Mouse (Mus musculus) heart, embryonic 15.5 days (tissue): ENCODE measurements at regions not wholly inside any gene's neighbourhood (a gene's known extent, or its start where the extent isn't known, plus 50 kb on each side); places are given as distances from the start of the nearest gene placed in this dataset.

Source experiments
- ATAC-seq: fragments of 200-750 bp; cut with Nextera tagmentation; replicated peaks from 2 replicates; pipeline ENCODE4 v1.8.0; 2017; ENCODE audit warnings: low read depth, moderate TSS enrichment; ENCODE audit not compliant: insufficient number of reproducible peaks, insufficient read depth, low FRiP score
- H3K27ac ChIP-seq: fragments of 300-500 bp; sonication (generic); 2 replicates; pipeline ENCODE4 v1.5.1; 2015; ENCODE audit warnings: mild to moderate bottlenecking, inconsistent platforms
- H3K27me3 ChIP-seq: fragments of 300-500 bp; sonication (generic); 2 replicates; pipeline ENCODE4 v1.6.1; 2015; ENCODE audit warnings: inconsistent platforms
- H3K36me3 ChIP-seq: fragments of 300-500 bp; sonication (generic); 2 replicates; pipeline ENCODE4 v1.6.1; 2015; ENCODE audit warnings: mild to moderate bottlenecking, inconsistent platforms
- H3K4me1 ChIP-seq: fragments of 300-500 bp; sonication (generic); replicated peaks from 2 replicates; pipeline ENCODE4 v1.6.1; 2015; ENCODE audit warnings: inconsistent platforms
- H3K4me2 ChIP-seq: fragments of 300-500 bp; sonication (generic); 2 replicates; pipeline ENCODE4 v1.6.1; 2015; ENCODE audit warnings: inconsistent platforms, mild to moderate bottlenecking, moderate library complexity
- H3K4me3 ChIP-seq: fragments of 300-500 bp; sonication (generic); 2 replicates; pipeline ENCODE4 v1.5.1; 2015; ENCODE audit warnings: mild to moderate bottlenecking, inconsistent platforms
- H3K9ac ChIP-seq: fragments of 300-500 bp; sonication (generic); 2 replicates; pipeline ENCODE4 v1.6.1; 2015; ENCODE audit warnings: mild to moderate bottlenecking, inconsistent platforms
- H3K9me3 ChIP-seq: fragments of 300-500 bp; sonication (generic); replicated peaks from 2 replicates; pipeline ENCODE4 v1.6.1; 2016; ENCODE audit warnings: inconsistent platforms
- WGBS: fragments of 180-500 bp; shearing (Covaris S2); methylation state at CpG from one replicate; pipeline ENCODE4 v1.1.7; 2015; ENCODE audit warnings: mixed read lengths; 5-methylcytosine and 5-hydroxymethylcytosine counted together

- Histone ChIP-seq H3K4me1 (no peaks in the 10 kb centered on the region), H3K36me3 (no peaks in the 10 kb centered on the region), H3K27ac (no peak overlapping the region), H3K9ac (no peak overlapping the region), H3K4me2 (no peak overlapping the region), H3K4me3 (no peak overlapping the region), H3K9me3 (no peaks in the 10 kb centered on the region), H3K27me3 (no peaks in the 10 kb centered on the region)
- ATAC-seq, result no peak
- WGBS, result 54% methylated on average over 9 of the region's 9 CpGs
These were observed 144.7 kb downstream of the Bcl2l11 start for GRCm38 (mm10) chr2:128270377-128271129.

- no peaks in the 10 kb centered on the region for H3K36me3 ChIP-seq
- H3K27me3 ChIP-seq, result no peaks in the 10 kb centered on the region
- no peak overlapping the region for H3K9ac ChIP-seq
- H3K4me3 ChIP-seq, result no peak overlapping the region
- H3K4me1 ChIP-seq, result peaks cover 10% of the 10 kb centered on the region
- 29% methylated on average over 7 of the region's 7 CpGs for WGBS
- no peak for ATAC-seq
- H3K27ac ChIP-seq, result no peak overlapping the region
- H3K9me3 ChIP-seq, result no peaks in the 10 kb centered on the region
- no peak overlapping the region for H3K4me2 ChIP-seq
These were observed 147.0 kb downstream of the Bcl2l11 start for GRCm38 (mm10) chr2:128272789-128273188.

GRCm38 (mm10) chr2:128273292-128273691 lies 147.5 kb downstream of the Bcl2l11 start:
- H3K4me2 ChIP-seq, result no peak overlapping the region
- H3K4me1 ChIP-seq, result peaks cover 15% of the 10 kb centered on the region
- no peak overlapping the region for H3K9ac ChIP-seq
- no peaks in the 10 kb centered on the region for H3K27me3 ChIP-seq
- no peak overlapping the region for H3K27ac ChIP-seq
- no peaks in the 10 kb centered on the region for H3K36me3 ChIP-seq
- H3K9me3 ChIP-seq, result no peaks in the 10 kb centered on the region
- WGBS, result 72% methylated on average over 4 of the region's 4 CpGs
- no peak for ATAC-seq
- no peak overlapping the region for H3K4me3 ChIP-seq

GRCm38 (mm10) chr2:128276337-128276736 lies 150.5 kb downstream of the Bcl2l11 start:
- Histone ChIP-seq H3K27ac (no peak overlapping the region), H3K4me2 (no peak overlapping the region), H3K4me1 (peaks cover 31% of the 10 kb centered on the region), H3K27me3 (no peaks in the 10 kb centered on the region), H3K36me3 (no peaks in the 10 kb centered on the region), H3K4me3 (no peak overlapping the region), H3K9me3 (no peaks in the 10 kb centered on the region), H3K9ac (no peak overlapping the region)
- 83% methylated on average over 5 of the region's 5 CpGs for WGBS
- ATAC-seq, result no peak

DNA sequence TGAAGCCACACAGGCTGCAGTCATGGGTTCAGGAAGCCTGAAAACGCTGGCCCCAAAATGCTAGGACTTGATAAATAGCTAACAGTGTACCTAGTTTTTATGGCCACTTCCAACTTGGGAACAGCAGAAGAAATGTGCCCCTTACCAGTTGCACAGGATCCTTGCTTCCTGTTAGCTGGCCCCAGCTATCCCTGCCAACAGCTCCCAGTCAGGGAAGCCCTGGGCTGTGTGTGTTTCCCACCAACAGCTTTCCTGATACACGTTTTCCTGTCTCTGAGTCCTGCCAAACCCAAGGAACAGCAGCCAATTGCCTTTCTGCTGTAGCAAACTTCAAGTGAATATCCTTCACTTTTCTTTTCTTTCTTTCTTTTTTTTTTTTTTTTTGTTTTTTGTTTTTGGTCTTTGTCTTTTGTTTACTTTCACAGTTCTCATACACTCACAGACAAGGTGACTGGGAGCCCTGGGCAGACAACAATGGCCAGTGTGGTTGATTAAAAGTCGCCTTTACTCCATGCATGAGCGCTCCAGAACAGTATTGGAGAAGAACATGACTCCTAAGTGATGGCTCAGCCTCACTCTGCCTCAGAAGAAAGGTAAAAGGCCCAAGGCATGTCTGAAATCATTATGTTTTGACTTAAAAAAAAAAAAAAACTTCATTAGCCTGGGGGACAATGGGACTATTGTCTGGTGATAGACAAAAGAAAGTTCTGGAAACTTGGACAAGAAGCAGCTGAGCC lies 151.7 kb downstream of the Bcl2l11 start:
- Histone ChIP-seq H3K9ac (no peak overlapping the region), H3K4me2 (no peak overlapping the region), H3K4me1 (peaks cover 35% of the 10 kb centered on the region), H3K27me3 (no peaks in the 10 kb centered on the region), H3K9me3 (no peaks in the 10 kb centered on the region), H3K27ac (peak overlapping the region; percentile 52), H3K36me3 (no peaks in the 10 kb centered on the region), H3K4me3 (no peak overlapping the region)
- WGBS, result 67% methylated on average over 4 of the region's 4 CpGs
- ATAC-seq, result no peak

DNA sequence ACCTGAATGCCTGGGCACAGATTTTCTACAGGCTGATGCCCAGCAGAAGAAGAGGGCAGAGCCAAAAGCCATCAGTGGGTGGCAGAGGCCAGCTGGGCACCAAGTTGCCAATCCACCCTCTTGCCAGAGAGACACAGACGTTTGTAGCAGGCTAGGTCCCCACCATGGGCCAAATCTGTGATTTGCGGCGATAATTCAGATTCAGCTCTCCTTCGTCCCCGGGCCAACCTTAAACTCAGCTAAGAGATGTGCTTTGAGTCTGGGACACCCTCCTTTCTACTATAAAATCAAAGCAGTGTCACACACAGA lies 152.2 kb downstream of the Bcl2l11 start:
- Histone ChIP-seq H3K36me3 (no peaks in the 10 kb centered on the region), H3K27me3 (no peaks in the 10 kb centered on the region), H3K9me3 (no peaks in the 10 kb centered on the region), H3K4me2 (no peak overlapping the region), H3K27ac (peak overlapping the region; percentile 52; the same call in 1 of the 2 replicates), H3K9ac (no peak overlapping the region), H3K4me1 (peaks cover 41% of the 10 kb centered on the region), H3K4me3 (no peak overlapping the region)
- ATAC-seq, result no peak
- WGBS, result 71% methylated on average over 5 of the region's 5 CpGs

DNA sequence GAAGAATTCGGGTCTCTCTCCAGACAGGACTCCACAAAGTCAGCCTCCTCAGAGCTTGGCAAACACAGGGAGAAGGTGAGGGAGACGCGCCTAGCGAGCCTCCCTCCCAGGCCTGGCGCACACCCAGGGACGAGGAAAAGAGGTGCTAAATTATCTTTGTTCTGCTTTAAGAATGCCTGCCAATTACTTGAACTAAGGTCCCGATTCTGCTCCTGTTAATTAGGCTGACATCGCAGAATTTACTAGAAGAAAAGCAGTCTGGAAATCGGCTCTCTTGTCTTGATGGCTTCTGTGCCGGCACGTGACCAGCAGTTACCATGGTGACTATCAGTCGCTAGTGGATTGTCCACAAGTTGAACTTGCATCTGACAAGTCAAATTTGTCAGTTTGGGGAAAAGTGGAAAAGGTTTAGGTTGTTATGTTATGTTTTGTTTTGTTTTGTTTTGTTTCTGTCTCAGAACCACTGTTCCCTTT lies 152.8 kb downstream of the Bcl2l11 start:
- Histone ChIP-seq H3K4me3 (no peak overlapping the region), H3K9ac (no peak overlapping the region), H3K4me2 (peak overlapping the region; percentile 43), H3K36me3 (no peaks in the 10 kb centered on the region), H3K27me3 (no peaks in the 10 kb centered on the region), H3K27ac (peak overlapping the region; percentile 52; the same call in 1 of the 2 replicates), H3K9me3 (no peaks in the 10 kb centered on the region), H3K4me1 (peaks cover 41% of the 10 kb centered on the region)
- no peak for ATAC-seq
- WGBS, result 19% methylated on average over 12 of the region's 12 CpGs

- Histone ChIP-seq H3K27me3 (no peaks in the 10 kb centered on the region), H3K4me2 (peak overlapping the region; percentile 43), H3K4me3 (no peak overlapping the region), H3K27ac (no peak overlapping the region), H3K4me1 (peaks cover 45% of the 10 kb centered on the region), H3K36me3 (no peaks in the 10 kb centered on the region), H3K9ac (no peak overlapping the region), H3K9me3 (no peaks in the 10 kb centered on the region)
- no peak for ATAC-seq
- WGBS, result 58% methylated on average over 10 of the region's 10 CpGs
These were observed 153.4 kb downstream of the Bcl2l11 start for GRCm38 (mm10) chr2:128279127-128279710.

- no peak overlapping the region for H3K4me3 ChIP-seq
- H3K4me2 ChIP-seq, result no peak overlapping the region
- ATAC-seq, result no peak
- peaks cover 51% of the 10 kb centered on the region for H3K4me1 ChIP-seq
- no peak overlapping the region for H3K9ac ChIP-seq
- no peaks in the 10 kb centered on the region for H3K36me3 ChIP-seq
- H3K27me3 ChIP-seq, result no peaks in the 10 kb centered on the region
- H3K9me3 ChIP-seq, result no peaks in the 10 kb centered on the region
- WGBS, result 41% methylated on average over 4 of the region's 4 CpGs
- H3K27ac ChIP-seq, result no peak overlapping the region
These were observed 156.8 kb downstream of the Bcl2l11 start for GRCm38 (mm10) chr2:128282591-128282990.

DNA sequence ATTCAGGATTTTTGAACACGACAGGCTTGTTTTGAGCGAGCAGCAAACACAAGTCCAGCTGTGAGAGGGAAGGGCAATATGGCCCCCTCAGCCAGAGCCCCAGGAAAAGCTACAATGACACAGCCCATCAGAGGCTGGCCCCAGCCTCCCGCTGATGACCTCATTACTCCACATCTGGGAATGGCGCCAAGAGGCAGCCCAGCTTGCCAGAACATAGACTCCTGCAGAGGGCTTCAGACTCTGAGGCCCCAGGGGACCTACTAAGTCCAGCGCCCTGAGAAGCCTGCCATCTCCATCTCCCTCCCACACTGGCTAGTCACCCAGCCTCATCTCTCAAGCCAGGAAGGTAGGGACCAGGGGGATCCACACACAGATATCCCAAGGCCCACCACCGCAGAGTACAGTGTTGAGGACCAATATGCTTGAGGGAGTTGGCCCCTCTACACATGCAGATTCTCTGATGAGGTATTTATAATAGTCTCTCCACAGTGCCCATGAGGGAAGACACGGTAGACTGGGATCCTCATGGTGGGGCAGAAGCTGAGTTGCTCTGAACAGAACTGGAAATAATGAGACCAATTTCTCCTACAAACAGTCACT lies 159.1 kb downstream of the Bcl2l11 start:
- Histone ChIP-seq H3K36me3 (no peaks in the 10 kb centered on the region), H3K27me3 (no peaks in the 10 kb centered on the region), H3K4me1 (peaks cover 39% of the 10 kb centered on the region), H3K4me2 (no peak overlapping the region), H3K4me3 (no peak overlapping the region), H3K9ac (no peak overlapping the region), H3K9me3 (no peaks in the 10 kb centered on the region), H3K27ac (peak overlapping the region; percentile 62)
- peak; percentile 91 for ATAC-seq
- WGBS, result 36% methylated on average over 7 of the region's 7 CpGs

DNA sequence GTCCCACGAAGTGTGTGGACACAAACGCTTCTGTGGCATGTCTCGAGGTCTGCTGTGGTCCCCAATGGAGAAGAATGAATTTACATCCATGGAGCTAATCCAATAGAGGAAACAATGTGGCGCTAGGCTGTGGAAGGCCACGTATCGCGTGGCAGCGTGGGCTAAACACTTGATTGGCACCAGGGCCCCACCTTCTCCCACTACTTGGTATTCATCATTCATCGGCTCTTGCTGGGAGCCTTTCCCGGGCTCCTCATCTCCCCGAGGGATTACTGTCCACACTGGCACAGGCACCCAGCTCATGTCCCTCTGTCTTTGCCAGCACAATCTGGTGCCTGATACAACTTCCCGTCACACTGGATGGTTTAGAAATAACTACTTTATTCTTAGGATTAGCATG lies 159.6 kb downstream of the Bcl2l11 start:
- 90% methylated on average over 12 of the region's 12 CpGs for WGBS
- Histone ChIP-seq H3K4me1 (peaks cover 39% of the 10 kb centered on the region), H3K27ac (peak overlapping the region; percentile 62)

More for the DNA sequence above, 159.6 kb downstream of the Bcl2l11 start:
- Histone ChIP-seq H3K9me3 (no peaks in the 10 kb centered on the region), H3K4me2 (no peak overlapping the region), H3K9ac (no peak overlapping the region), H3K36me3 (no peaks in the 10 kb centered on the region), H3K27me3 (no peaks in the 10 kb centered on the region), H3K4me3 (no peak overlapping the region)
- no peak for ATAC-seq
